Mouse (Mus musculus) bone marrow, adult 2 months (tissue): ENCODE data around the gene Lcat.

Experiments
- CTCF ChIP-seq: fragments of 200-500 bp; IDR thresholded peaks from 2 replicates; pipeline ENCODE4 v1.5.1; 2011; ENCODE audit warnings: low read length, control low read depth; ENCODE audit not compliant: control insufficient read depth, insufficient read depth
- POLR2A ChIP-seq: fragments of 200-500 bp; IDR thresholded peaks from 2 replicates; pipeline ENCODE4 v1.6.1; 2011; ENCODE audit warnings: low read depth, mild to moderate bottlenecking, control low read depth, low read length, borderline replicate concordance; ENCODE audit not compliant: control insufficient read depth

- TF ChIP-seq POLR2A (no peak), CTCF (no peak)
Measured at GRCm38 (mm10) chr8:105933762-105934161, 9.4 kb downstream of the Lcat start, which contains the start of gene Ctrl.
